Mouse (Mus musculus) left cerebral cortex, adult 8-10 months (tissue): Measurements from ENCODE around the gene Fem1a. TPM values are rescaled to one million over a fixed set of nuclear protein-coding genes. Genes with fewer than 3 reads are reported as not detected.

Source experiments
- DNase-seq, 2 experiments: peaks; one replicate each; pipeline ENCODE4 v3.0.0; 2022; ENCODE audit warnings: low spot score in 2 of 2
- total RNA-seq, 4 experiments: library from RNA; stranded (reverse); gene quantifications; 2 replicates each; pipeline ENCODE4 v1.2.4; 2022

Fem1a gene
- total RNA-seq, 4 experiments from 2014 or later, result 33.1 to 34.5 (median 33.8) TPM

DNA sequence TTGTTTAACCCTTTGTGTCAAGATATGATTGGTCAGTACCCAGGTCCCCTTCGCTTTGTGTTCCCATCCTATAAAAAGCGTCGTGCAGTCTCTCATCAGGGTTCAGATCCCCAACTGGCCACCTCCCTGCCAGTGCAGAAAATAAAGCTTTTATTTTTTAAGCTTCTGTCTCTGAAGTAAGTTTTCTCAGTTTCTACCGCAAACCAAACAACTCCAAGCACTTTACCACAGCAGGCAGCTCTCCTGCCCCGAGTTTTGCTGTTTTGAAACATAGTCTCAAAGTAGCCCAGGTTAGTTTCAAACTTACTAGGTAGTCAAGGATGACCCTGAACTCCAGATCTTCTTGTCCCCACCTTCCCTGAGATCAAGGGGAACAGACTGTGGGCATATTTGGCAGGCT lies 21.7 kb downstream of the Fem1a start:
- DNase-seq, result no peak

GRCm38 (mm10) chr17:56279481-56280155 lies 23.0 kb downstream of the Fem1a start:
- DNase-seq, result no peak

- no peak for DNase-seq
Observed at GRCm38 (mm10) chr17:56281193-56281592, 24.6 kb downstream of the Fem1a start.

GRCm38 (mm10) chr17:56282802-56283201 lies 26.2 kb downstream of the Fem1a start:
- DNase-seq, result no peak

DNA sequence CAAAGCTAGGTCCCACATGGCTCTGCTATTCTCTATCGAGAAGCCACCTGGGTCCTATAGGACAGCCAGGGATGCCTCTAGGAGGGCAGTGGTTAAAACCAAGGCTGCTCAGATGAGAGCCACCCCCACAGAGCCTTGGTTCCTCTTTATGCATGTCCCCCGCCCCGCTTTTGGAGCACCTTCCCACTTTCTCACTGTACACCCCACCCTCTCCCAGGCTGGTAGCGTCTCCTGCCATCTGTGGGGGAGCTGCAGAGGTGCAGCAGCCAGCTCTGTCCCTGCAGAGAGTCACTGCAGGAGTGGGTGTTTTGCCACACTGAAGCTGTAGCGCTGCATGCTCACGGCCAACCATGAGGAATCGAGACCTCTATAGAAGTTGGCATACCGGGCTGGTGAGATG lies 26.7 kb downstream of the Fem1a start:
- peak in 1 of 2 experiments; percentile 81 for DNase-seq

GRCm38 (mm10) chr17:56285995-56286394 lies 29.4 kb downstream of the Fem1a start:
- DNase-seq, result no peak

DNA sequence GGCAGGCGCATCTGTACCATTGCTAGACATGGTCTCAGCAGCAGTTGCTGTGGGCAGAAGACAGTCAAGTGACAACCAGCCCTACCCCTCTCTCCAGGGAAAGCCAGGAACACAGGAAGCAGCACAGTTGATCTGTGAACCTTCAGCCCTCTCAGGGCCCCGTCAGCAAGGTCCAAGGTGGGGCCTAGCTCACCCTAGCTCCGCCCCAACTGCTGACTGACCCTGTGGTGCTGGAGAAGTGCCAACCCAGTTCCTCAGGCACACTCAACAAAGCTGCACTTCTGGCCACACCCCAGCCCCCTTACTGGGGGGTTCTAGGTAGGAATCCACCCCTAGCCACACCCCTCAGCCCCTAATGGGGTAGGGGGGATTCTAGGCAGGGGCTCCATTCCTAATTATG lies 31.2 kb downstream of the Fem1a start:
- DNase-seq, result no peak

DNA sequence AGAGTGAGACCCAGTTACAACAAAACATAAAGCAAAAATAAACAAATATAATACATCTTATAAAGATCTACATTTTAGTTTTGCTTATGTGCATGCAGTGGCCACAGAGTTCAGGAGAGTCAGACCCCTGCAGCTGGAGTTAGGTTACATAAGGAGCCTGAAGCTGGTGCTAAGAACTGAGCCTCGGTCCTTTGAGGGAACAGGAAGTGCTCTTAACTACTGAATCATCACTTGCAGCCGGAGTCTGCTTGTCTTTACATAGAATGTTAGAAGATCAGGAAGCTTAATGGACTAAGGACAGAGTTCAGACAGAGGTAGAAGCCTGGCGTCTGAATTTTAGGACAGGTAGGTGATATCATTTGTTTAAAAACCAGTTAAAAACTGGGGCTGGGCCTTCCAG lies 32.3 kb downstream of the Fem1a start:
- DNase-seq, result no peak

GRCm38 (mm10) chr17:56289371-56290331 lies 33.0 kb downstream of the Fem1a start:
- DNase-seq, result no peak

- peak in 1 of 2 experiments; percentile 59 for DNase-seq
Observed at GRCm38 (mm10) chr17:56290388-56291170, 34.0 kb downstream of the Fem1a start.

DNA sequence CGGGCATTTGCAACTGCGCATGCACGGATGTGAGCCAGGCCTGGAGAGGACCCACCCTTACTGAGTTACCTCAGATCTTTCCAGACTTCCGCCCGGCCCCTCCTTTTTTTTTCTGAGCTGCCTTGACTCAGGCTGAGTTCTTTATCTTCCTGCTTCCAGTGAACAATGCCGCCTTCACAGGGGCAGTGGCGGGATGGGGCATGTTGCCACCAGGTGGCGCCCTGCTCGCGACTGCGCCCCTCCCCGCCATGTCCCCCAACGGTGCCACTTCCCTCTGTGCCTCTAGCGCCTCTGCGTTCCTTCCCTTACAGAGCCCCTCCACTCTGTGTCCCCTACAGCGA lies 34.5 kb downstream of the Fem1a start:
- peak in 1 of 2 experiments; percentile 52 for DNase-seq

DNA sequence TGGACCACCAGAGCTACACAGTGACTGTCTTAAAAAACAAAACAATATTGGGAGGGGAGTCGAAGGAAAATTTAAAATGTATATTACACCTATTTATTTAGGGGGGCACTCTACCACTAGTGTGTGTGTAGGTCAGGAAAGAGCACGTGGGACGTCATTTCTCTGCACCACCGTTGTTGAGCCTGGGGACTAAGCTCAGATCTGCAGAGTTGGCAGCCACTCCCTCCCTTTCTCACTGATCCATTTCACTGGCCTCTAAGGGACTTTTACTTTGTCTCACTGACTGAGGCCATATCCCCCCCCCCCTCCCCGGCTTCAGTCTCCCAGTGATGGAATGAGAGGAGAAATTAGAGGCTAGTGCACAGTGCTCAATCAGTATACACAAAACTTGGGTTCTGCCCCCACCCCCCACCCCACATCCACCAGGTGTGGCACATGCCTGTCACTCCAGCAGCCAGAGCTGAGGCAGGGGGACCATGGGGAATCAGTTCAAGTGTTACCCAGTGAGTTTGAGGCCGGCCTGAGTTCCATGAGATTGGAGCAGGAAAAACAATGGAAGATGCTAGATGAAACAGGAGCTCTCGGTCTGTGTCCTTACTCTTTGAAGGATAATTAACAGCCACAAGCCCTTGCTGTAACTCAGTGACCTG lies 35.3 kb downstream of the Fem1a start:
- DNase-seq, result no peak

GRCm38 (mm10) chr17:56292531-56293222 lies 36.1 kb downstream of the Fem1a start, which contains the start of gene Plin3:
TSS of gene Plin3 (minus strand) at chr17:56292873.
- no peak for DNase-seq

DNA sequence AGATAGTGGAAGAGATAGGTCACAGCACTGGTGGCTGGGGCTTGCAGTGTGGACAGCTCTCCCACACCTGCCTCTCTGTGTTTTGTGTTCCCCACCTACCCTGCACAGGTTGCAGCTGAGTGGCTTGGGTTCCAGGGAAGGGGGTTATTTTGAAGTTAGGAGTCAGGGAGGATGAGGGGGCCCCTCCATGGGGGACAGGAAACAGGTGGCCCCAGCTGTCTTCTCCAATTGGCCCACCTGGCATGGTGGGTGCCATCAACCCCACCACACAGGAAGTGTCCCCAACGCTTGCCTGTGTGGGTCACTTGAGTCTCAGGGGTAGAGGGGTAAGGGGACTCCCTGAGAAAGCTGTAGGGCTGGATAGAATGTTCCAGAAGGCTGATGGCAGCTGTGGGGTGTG lies 36.7 kb downstream of the Fem1a start:
- no peak for DNase-seq

- DNase-seq, result no peak
Observed at GRCm38 (mm10) chr17:56294241-56294640, 37.6 kb downstream of the Fem1a start.

- DNase-seq, result no peak
Observed at GRCm38 (mm10) chr17:56296201-56296600, 39.6 kb downstream of the Fem1a start.

DNA sequence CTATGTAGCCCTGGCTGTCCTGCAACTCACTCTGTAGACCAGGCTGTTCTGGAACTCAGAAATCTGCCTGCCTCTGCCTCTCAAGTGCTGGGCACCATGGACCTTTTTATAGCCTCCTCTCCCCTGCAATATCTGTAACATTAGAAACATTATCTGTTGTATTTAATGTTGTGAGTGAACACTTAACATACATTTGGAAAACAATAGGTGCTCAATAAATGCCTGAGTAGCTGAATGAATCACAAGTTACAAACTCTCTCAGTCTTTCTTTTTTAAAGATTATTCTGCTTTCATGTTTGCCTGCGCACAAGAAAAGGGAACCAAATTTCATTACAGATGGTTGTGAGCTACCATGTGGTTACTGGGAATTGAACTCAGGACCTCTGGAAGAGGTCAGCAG lies 41.6 kb downstream of the Fem1a start:
- DNase-seq, result no peak

DNA sequence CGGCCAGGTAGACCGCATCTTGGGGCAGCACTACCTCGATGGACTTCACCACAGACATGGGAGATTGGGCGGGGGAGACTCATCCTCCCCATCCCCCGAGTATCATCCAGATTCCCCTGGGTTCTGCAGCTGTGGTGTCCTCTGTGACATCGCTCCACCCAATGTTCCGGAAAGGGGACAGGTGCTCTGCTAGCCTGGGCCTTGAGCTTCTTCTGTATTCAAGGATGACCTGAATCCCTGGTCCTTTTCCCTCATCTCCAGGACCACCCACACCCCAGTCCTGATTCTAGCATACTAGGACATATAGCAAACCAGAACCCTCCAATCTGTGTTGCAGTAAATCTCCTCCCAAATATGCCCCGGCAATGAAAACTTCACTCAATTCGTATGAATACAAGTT lies 43.6 kb downstream of the Fem1a start, which contains the start of gene Arrdc5:
Gene Arrdc5 (minus strand): TSS at position 101 of the 400 bp plus-strand sequence.
- no peak for DNase-seq

DNA sequence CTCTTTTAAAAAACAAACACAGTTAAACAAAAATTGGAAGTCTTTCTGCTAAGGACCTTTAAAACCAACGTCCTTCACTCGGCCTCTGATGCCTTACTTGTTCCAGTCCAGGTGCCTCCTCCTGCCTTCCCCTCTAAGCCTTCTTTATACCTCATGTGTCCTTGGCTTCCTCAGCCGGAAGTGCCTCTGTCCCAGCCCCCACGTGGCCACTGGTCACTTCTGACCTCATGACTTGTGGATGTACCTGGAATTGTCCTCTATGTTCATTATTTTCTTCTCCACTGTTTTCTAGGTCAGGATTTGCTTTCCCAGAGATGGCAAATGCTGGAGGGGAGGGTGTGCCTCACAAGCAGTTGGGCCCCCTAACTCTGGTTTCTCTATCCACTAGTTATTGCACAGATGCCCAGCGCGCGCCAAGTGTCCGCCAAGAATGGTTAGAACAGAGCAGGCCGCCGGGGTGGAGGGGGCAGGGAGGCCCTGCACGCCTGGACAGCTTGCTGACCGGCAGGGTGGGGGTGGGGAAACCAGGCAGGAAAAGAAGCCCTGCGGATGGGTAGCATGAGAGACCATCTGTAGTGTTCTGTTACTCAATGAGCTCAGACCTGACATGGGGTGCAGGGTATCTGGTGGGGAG lies 45.9 kb downstream of the Fem1a start:
- no peak for DNase-seq
